Mouse (Mus musculus) c-Kit-negative CD71-positive TER-119-positive erythroid progenitor cells, embryonic 14.5 days (primary cell): ENCODE results near the gene Txndc5.

Experiments used
- DNase-seq: peaks from one replicate; pipeline ENCODE4 v3.0.0-alpha.2; 2013; ENCODE audit warnings: low read depth, low spot score

The Txndc5 gene

GRCm38 (mm10) chr13:38528687-38529294 is at the start of gene Txndc5:
Gene Txndc5 (minus strand): TSS chr13:38528824.
- DNase-seq: no peak

GRCm38 (mm10) chr13:38574668-38575067 is 46.0 kb upstream of the Txndc5 start:
- no peak for DNase-seq

GRCm38 (mm10) chr13:38573281-38573680 is 44.7 kb upstream of the Txndc5 start:
- no peak for DNase-seq

GRCm38 (mm10) chr13:38565245-38565644 is 36.6 kb upstream of the Txndc5 start:
- no peak for DNase-seq

- no peak for DNase-seq
Measured at GRCm38 (mm10) chr13:38554611-38555010, 26.0 kb upstream of the Txndc5 start.

- DNase-seq: no peak
Measured at GRCm38 (mm10) chr13:38554210-38554609, 25.6 kb upstream of the Txndc5 start.

- no peak for DNase-seq
Measured at GRCm38 (mm10) chr13:38548681-38549080, 20.1 kb upstream of the Txndc5 start.

GRCm38 (mm10) chr13:38547717-38548116 is 19.1 kb upstream of the Txndc5 start:
- no peak for DNase-seq

- DNase-seq: no peak
Measured at GRCm38 (mm10) chr13:38546754-38547153, 18.1 kb upstream of the Txndc5 start.

- DNase-seq: no peak
Measured at GRCm38 (mm10) chr13:38545460-38545859, 16.8 kb upstream of the Txndc5 start.

GRCm38 (mm10) chr13:38544769-38545445 is 16.3 kb upstream of the Txndc5 start:
- DNase-seq: no peak

GRCm38 (mm10) chr13:38543455-38544125 is 15.0 kb upstream of the Txndc5 start:
- no peak for DNase-seq

GRCm38 (mm10) chr13:38539192-38539900 is 10.7 kb upstream of the Txndc5 start:
- no peak for DNase-seq

- no peak for DNase-seq
Measured at GRCm38 (mm10) chr13:38537521-38537920, 8.9 kb upstream of the Txndc5 start.

- DNase-seq: no peak
Measured at GRCm38 (mm10) chr13:38534731-38535130, 6.1 kb upstream of the Txndc5 start.

- no peak for DNase-seq
Measured at GRCm38 (mm10) chr13:38534016-38534415, 5.4 kb upstream of the Txndc5 start.

GRCm38 (mm10) chr13:38533461-38533860 is 4.8 kb upstream of the Txndc5 start:
- DNase-seq: no peak

GRCm38 (mm10) chr13:38531498-38531897 is 2.9 kb upstream of the Txndc5 start:
- no peak for DNase-seq

GRCm38 (mm10) chr13:38529576-38529975 is 952 bp upstream of the Txndc5 start:
- DNase-seq: no peak

GRCm38 (mm10) chr13:38527797-38528650 is 600 bp downstream of the Txndc5 start:
- peak; percentile 54 for DNase-seq
